Mouse (Mus musculus): ENCODE results near the gene Aebp1.

GRCm38 (mm10) chr11:5827931-5828330, 33.8 kb upstream of the Aebp1 start:
- no peak for TF ChIP-seq CTCF (IDR thresholded peaks at IDR 0.05; ENCODE audit: borderline replicate concordance, insufficient read depth, low read depth, low read length)
- TF ChIP-seq POLR2A (IDR thresholded peaks at IDR 0.05; ENCODE audit: borderline replicate concordance, insufficient read depth, low read length) = no peak

Data from cerebellum, adult 2 months (tissue).